Mouse (Mus musculus): Measurements from ENCODE around the gene C87414.
"Not testable (repeated sequence)": the region's sequence is repeated elsewhere in the genome, so short reads cannot be mapped to it uniquely, and the experiment has no call there.

The C87414 gene

GRCm38 (mm10) chr5:93671451-93671850 is at the start of gene C87414:
TSS of gene C87414 (minus strand) at chr5:93671551.
- DNase-seq = not testable (repeated sequence)

- DNase-seq = not testable (repeated sequence)
Measured at GRCm38 (mm10) chr5:93684661-93685060, 13.3 kb upstream of the C87414 start.
